Mouse (Mus musculus): ENCODE results near the gene Zfp94. TPM values are rescaled to one million over a fixed set of nuclear protein-coding genes. Genes with fewer than 3 reads are reported as not detected.

Zfp94 gene
- polyA plus RNA-seq, 1 experiment from 2014 or later, result 9.0 TPM

GRCm38 (mm10) chr7:24270288-24270672 lies 46.2 kb downstream of the Zfp94 start, which contains the start of gene Zfp93:
TSS of gene Zfp93 (plus strand) at chr7:24270420.
- Histone ChIP-seq H3K4me2 (ENCODE audit: low read depth, low read length) (peak within 1 kb of the TSS; percentile 60), H3K9me3 (replicated peaks; ENCODE audit: control insufficient read depth, low read length) (no peaks in the 10 kb centered on the region), H3K36me3 (ENCODE audit: control insufficient read depth, insufficient read depth, low read length) (peaks cover 7% of the 10 kb centered on the region), H3K27me3 (ENCODE audit: control insufficient read depth, insufficient read depth, low read length) (no peaks in the 10 kb centered on the region), H3K4me1 (ENCODE audit: control insufficient read depth, insufficient read depth, low read length) (peaks cover 4% of the 10 kb centered on the region), H3K4me3 (replicated peaks; ENCODE audit: low read length) (peak within 1 kb of the TSS; percentile 59), H3K27ac (ENCODE audit: low read length) (peak within 1 kb of the TSS; percentile 61; the same call in 1 of the 2 replicates), H3K9ac (ENCODE audit: low read length) (peak within 1 kb of the TSS; percentile 76)
- under 1% methylated on average over 12 of the region's 12 CpGs for WGBS
- peak; percentile 95 for ATAC-seq (ENCODE audit: insufficient read depth, low FRiP score)

- Histone ChIP-seq H3K4me3 (replicated peaks; ENCODE audit: low read length) (peak overlapping the region; percentile 59), H3K27ac (ENCODE audit: low read length) (no peak overlapping the region), H3K9me3 (replicated peaks; ENCODE audit: control insufficient read depth, low read length) (no peaks in the 10 kb centered on the region), H3K27me3 (ENCODE audit: control insufficient read depth, insufficient read depth, low read length) (no peaks in the 10 kb centered on the region), H3K4me1 (ENCODE audit: control insufficient read depth, insufficient read depth, low read length) (peaks cover 4% of the 10 kb centered on the region), H3K4me2 (ENCODE audit: low read depth, low read length) (peak overlapping the region; percentile 60), H3K36me3 (ENCODE audit: control insufficient read depth, insufficient read depth, low read length) (peaks cover 2% of the 10 kb centered on the region), H3K9ac (ENCODE audit: low read length) (peak overlapping the region; percentile 76)
- ATAC-seq (ENCODE audit: insufficient read depth, low FRiP score), result peak; percentile 34; the same call in 1 of the 2 replicates
- WGBS, result 33% methylated on average over 7 of the region's 7 CpGs
Observed at GRCm38 (mm10) chr7:24269667-24270287, 46.7 kb downstream of the Zfp94 start.

GRCm38 (mm10) chr7:24269256-24269655 lies 47.2 kb downstream of the Zfp94 start:
- H3K27me3 ChIP-seq (ENCODE audit: control insufficient read depth, insufficient read depth, low read length), result no peaks in the 10 kb centered on the region
- WGBS, result 75% methylated on average over 3 of the region's 3 CpGs
- H3K36me3 ChIP-seq (ENCODE audit: control insufficient read depth, insufficient read depth, low read length), result no peaks in the 10 kb centered on the region
- no peak overlapping the region for H3K9ac ChIP-seq (ENCODE audit: low read length)
- H3K9me3 ChIP-seq (replicated peaks; ENCODE audit: control insufficient read depth, low read length), result no peaks in the 10 kb centered on the region
- H3K27ac ChIP-seq (ENCODE audit: low read length), result no peak overlapping the region
- H3K4me1 ChIP-seq (ENCODE audit: control insufficient read depth, insufficient read depth, low read length), result peaks cover 4% of the 10 kb centered on the region
- H3K4me3 ChIP-seq (replicated peaks; ENCODE audit: low read length), result no peak overlapping the region
- no peak for ATAC-seq (ENCODE audit: insufficient read depth, low FRiP score)
- no peak overlapping the region for H3K4me2 ChIP-seq (ENCODE audit: low read depth, low read length)

- Histone ChIP-seq H3K27ac (ENCODE audit: low read length) (no peak overlapping the region), H3K4me1 (ENCODE audit: control insufficient read depth, insufficient read depth, low read length) (peaks cover 4% of the 10 kb centered on the region), H3K36me3 (ENCODE audit: control insufficient read depth, insufficient read depth, low read length) (no peaks in the 10 kb centered on the region), H3K27me3 (ENCODE audit: control insufficient read depth, insufficient read depth, low read length) (no peaks in the 10 kb centered on the region), H3K4me3 (replicated peaks; ENCODE audit: low read length) (no peak overlapping the region), H3K9me3 (replicated peaks; ENCODE audit: control insufficient read depth, low read length) (no peaks in the 10 kb centered on the region), H3K4me2 (ENCODE audit: low read depth, low read length) (no peak overlapping the region), H3K9ac (ENCODE audit: low read length) (no peak overlapping the region)
- 74% methylated on average over 24 of the region's 24 CpGs for WGBS
- no peak for ATAC-seq (ENCODE audit: insufficient read depth, low FRiP score)
Observed at GRCm38 (mm10) chr7:24268176-24269155, 48.0 kb downstream of the Zfp94 start.

- Histone ChIP-seq H3K4me1 (ENCODE audit: control insufficient read depth, insufficient read depth, low read length) (0 out of 2 replicates have a peak, but pooled peaks cover 3% of the 10 kb centered on the region), H3K9me3 (replicated peaks; ENCODE audit: control insufficient read depth, low read length) (no peaks in the 10 kb centered on the region)
- ATAC-seq (ENCODE audit: insufficient read depth, low FRiP score), result no peak
Observed at GRCm38 (mm10) chr7:24260000-24260312, 56.5 kb downstream of the Zfp94 start.

GRCm38 (mm10) chr7:24259306-24259999 lies 57.0 kb downstream of the Zfp94 start:
- no peak for ATAC-seq (ENCODE audit: insufficient read depth, low FRiP score)
- Histone ChIP-seq H3K9ac (ENCODE audit: low read length) (no peak overlapping the region), H3K36me3 (ENCODE audit: control insufficient read depth, insufficient read depth, low read length) (peaks cover 7% of the 10 kb centered on the region; the same call in 1 of the 2 replicates), H3K27ac (ENCODE audit: low read length) (no peak overlapping the region), H3K9me3 (replicated peaks; ENCODE audit: control insufficient read depth, low read length) (no peaks in the 10 kb centered on the region), H3K4me1 (ENCODE audit: control insufficient read depth, insufficient read depth, low read length) (0 out of 2 replicates have a peak, but pooled peaks cover 4% of the 10 kb centered on the region), H3K4me3 (replicated peaks; ENCODE audit: low read length) (no peak overlapping the region), H3K27me3 (ENCODE audit: control insufficient read depth, insufficient read depth, low read length) (no peaks in the 10 kb centered on the region), H3K4me2 (ENCODE audit: low read depth, low read length) (no peak overlapping the region)
- WGBS, result 87% methylated on average over 13 of the region's 13 CpGs

More at GRCm38 (mm10) chr7:24260000-24260312, 56.5 kb downstream of the Zfp94 start:
- Histone ChIP-seq H3K4me3 (replicated peaks; ENCODE audit: low read length) (no peak overlapping the region), H3K27me3 (ENCODE audit: control insufficient read depth, insufficient read depth, low read length) (no peaks in the 10 kb centered on the region), H3K4me2 (ENCODE audit: low read depth, low read length) (no peak overlapping the region), H3K27ac (ENCODE audit: low read length) (no peak overlapping the region), H3K36me3 (ENCODE audit: control insufficient read depth, insufficient read depth, low read length) (peaks cover 7% of the 10 kb centered on the region; the same call in 1 of the 2 replicates), H3K9ac (ENCODE audit: low read length) (no peak overlapping the region)
- 83% methylated on average over 4 of the region's 4 CpGs for WGBS

GRCm38 (mm10) chr7:24254633-24255474 lies 61.6 kb downstream of the Zfp94 start, which contains the start of gene Zfp108:
TSS of gene Zfp108 (plus strand) at chr7:24254794.
- peak within 1 kb of the TSS; percentile 80 for H3K9ac ChIP-seq (ENCODE audit: low read length)
- peak within 1 kb of the TSS; percentile 73 for H3K4me2 ChIP-seq (ENCODE audit: low read depth, low read length)
- no peaks in the 10 kb centered on the region for H3K27me3 ChIP-seq (ENCODE audit: control insufficient read depth, insufficient read depth, low read length)
- peak within 1 kb of the TSS; percentile 38; the same call in 1 of the 2 replicates for H3K27ac ChIP-seq (ENCODE audit: low read length)
- H3K4me3 ChIP-seq (replicated peaks; ENCODE audit: low read length), result peak within 1 kb of the TSS; percentile 70
- peaks cover 4% of the 10 kb centered on the region; the same call in 1 of the 2 replicates for H3K36me3 ChIP-seq (ENCODE audit: control insufficient read depth, insufficient read depth, low read length)
- 15% methylated on average over 21 of the region's 21 CpGs for WGBS
- H3K4me1 ChIP-seq (ENCODE audit: control insufficient read depth, insufficient read depth, low read length), result 0 out of 2 replicates have a peak, but pooled peaks cover 4% of the 10 kb centered on the region
- no peaks in the 10 kb centered on the region for H3K9me3 ChIP-seq (replicated peaks; ENCODE audit: control insufficient read depth, low read length)
- peak; percentile 86 for ATAC-seq (ENCODE audit: insufficient read depth, low FRiP score)
